Mouse (Mus musculus): ENCODE measurements around the gene St13.

- TF ChIP-seq POLR2A (IDR thresholded peaks at IDR 0.05; ENCODE audit: borderline replicate concordance, insufficient read depth, low read length), result no peak
- TF ChIP-seq CTCF (IDR thresholded peaks at IDR 0.05; ENCODE audit: borderline replicate concordance, insufficient read depth, low read depth, low read length), result no peak
Measured at GRCm38 (mm10) chr15:81361022-81361404, 38.9 kb downstream of the St13 start.
